Mouse (Mus musculus) CH12.LX (cell line): ENCODE data around the gene Avpr2. TPM values are rescaled to one million over a fixed set of nuclear protein-coding genes. Genes with fewer than 3 reads are reported as not detected.

Source experiments
- DNase-seq: peaks from one replicate; pipeline ENCODE4 v3.0.0-alpha.2; 2013; ENCODE audit errors: extremely low read depth
- H3K27ac ChIP-seq: 2 replicates; pipeline ENCODE4 v1.5.1; 2012; ENCODE audit warnings: low read depth, mild to moderate bottlenecking, control low read depth, moderate library complexity; ENCODE audit not compliant: insufficient read depth
- H3K27me3 ChIP-seq: replicated peaks from 2 replicates; pipeline ENCODE3; 2012; ENCODE audit warnings: inconsistent platforms
- H3K36me3 ChIP-seq, 2 experiments: replicated peaks in 1 of 2; 2 replicates each; pipeline versions ENCODE3 to v1.6.1; 2012; ENCODE audit warnings: inconsistent platforms in 1 of 2, low read length in 1 of 2, mild to moderate bottlenecking in 1 of 2, mixed read lengths in 1 of 2, moderate library complexity in 1 of 2; ENCODE audit not compliant: control insufficient read depth in 1 of 2, insufficient read depth in 1 of 2
- H3K4me1 ChIP-seq, 2 experiments: 2 replicates each; pipeline ENCODE4 v1.6.1; 2012; ENCODE audit warnings: inconsistent platforms in 1 of 2, moderate library complexity in 1 of 2; ENCODE audit not compliant: insufficient read depth in 2 of 2, control insufficient read depth in 1 of 2
- H3K4me2 ChIP-seq: 2 replicates; pipeline ENCODE4 v1.6.1; 2012; ENCODE audit warnings: low read depth, mild to moderate bottlenecking, control low read depth; ENCODE audit not compliant: poor library complexity, insufficient read depth, severe bottlenecking
- H3K4me3 ChIP-seq, 3 experiments: fragments of 150-350 bp in 1 of 3; sonication (generic) in 1 of 3; replicated peaks in 1 of 3; 2 replicates each; pipeline versions ENCODE3 to v1.5.1; 2011 to 2012; ENCODE audit warnings: low read depth in 2 of 3, low read length in 2 of 3, mild to moderate bottlenecking in 2 of 3, moderate library complexity in 2 of 3, control low read depth in 1 of 3, improper control_type of control experiment in 1 of 3, inconsistent platforms in 1 of 3, mixed read lengths in 1 of 3; ENCODE audit not compliant: poor library complexity in 1 of 3
- H3K79me2 ChIP-seq: replicated peaks from 2 replicates; pipeline ENCODE4 v1.6.1; 2012; ENCODE audit warnings: mild to moderate bottlenecking, moderate library complexity; ENCODE audit not compliant: control insufficient read depth, poor library complexity, insufficient read depth, severe bottlenecking; ENCODE audit errors: extremely low read depth
- H3K9ac ChIP-seq: 2 replicates; pipeline ENCODE4 v1.6.1; 2012; ENCODE audit warnings: low read depth, mild to moderate bottlenecking, control low read depth, moderate library complexity; ENCODE audit not compliant: insufficient read depth
- H3K9me3 ChIP-seq: replicated peaks from 2 replicates; pipeline ENCODE3; 2012; ENCODE audit warnings: low read length, inconsistent platforms, mixed read lengths
- E2F4 ChIP-seq: IDR thresholded peaks from 2 replicates; pipeline ENCODE4 v1.6.1; 2011; ENCODE audit warnings: low read depth, low read length, improper control_type of control experiment; ENCODE audit not compliant: insufficient replicate concordance
- ELF1 ChIP-seq: IDR thresholded peaks from 2 replicates; pipeline ENCODE4 v1.6.1; 2014; ENCODE audit warnings: low read depth, mild to moderate bottlenecking, inconsistent platforms, low read length, improper control_type of control experiment
- ETS1 ChIP-seq: conservative IDR thresholded peaks from 2 replicates; pipeline ENCODE4 v1.6.1; 2012; ENCODE audit warnings: low read depth, mild to moderate bottlenecking, inconsistent platforms, low read length, improper control_type of control experiment, moderate library complexity
- HCFC1 ChIP-seq: IDR thresholded peaks from 2 replicates; pipeline ENCODE4 v1.6.1; 2012; ENCODE audit warnings: low read depth, mild to moderate bottlenecking, inconsistent platforms, low read length, improper control_type of control experiment
- KAT2A ChIP-seq: IDR thresholded peaks from 2 replicates; pipeline ENCODE4 v1.6.1; 2012; ENCODE audit warnings: low read length, improper control_type of control experiment, inconsistent platforms; ENCODE audit not compliant: insufficient replicate concordance
- MAFK ChIP-seq: IDR thresholded peaks from 2 replicates; pipeline ENCODE4 v1.6.1; 2011; ENCODE audit warnings: low read length, improper control_type of control experiment; ENCODE audit not compliant: insufficient replicate concordance
- MAX ChIP-seq: IDR thresholded peaks from 2 replicates; pipeline ENCODE4 v1.6.1; 2011; ENCODE audit warnings: low read length, improper control_type of control experiment
- MEF2A ChIP-seq: IDR thresholded peaks from 2 replicates; pipeline ENCODE4 v1.6.1; 2014; ENCODE audit warnings: low read depth, mild to moderate bottlenecking, inconsistent platforms, low read length, improper control_type of control experiment, borderline replicate concordance
- MXI1 ChIP-seq: IDR thresholded peaks from 2 replicates; pipeline ENCODE4 v1.6.1; 2011; ENCODE audit warnings: mild to moderate bottlenecking, low read depth, low read length, improper control_type of control experiment
- NELFE ChIP-seq: IDR thresholded peaks from 2 replicates; pipeline ENCODE4 v1.6.1; 2011; ENCODE audit warnings: low read depth, low read length, improper control_type of control experiment
- NRF1 ChIP-seq: IDR thresholded peaks from 2 replicates; pipeline ENCODE4 v1.6.1; 2014; ENCODE audit warnings: low read depth, mild to moderate bottlenecking, inconsistent platforms, low read length, improper control_type of control experiment, moderate library complexity
- RCOR1 ChIP-seq: conservative IDR thresholded peaks from 2 replicates; pipeline ENCODE4 v1.6.1; 2012; ENCODE audit warnings: low read depth, mild to moderate bottlenecking, inconsistent platforms, low read length, improper control_type of control experiment
- UBTF ChIP-seq: IDR thresholded peaks from 2 replicates; pipeline ENCODE4 v1.6.1; 2012; ENCODE audit warnings: low read depth, mild to moderate bottlenecking, inconsistent platforms, low read length, improper control_type of control experiment, moderate library complexity
- ZKSCAN1 ChIP-seq: IDR thresholded peaks from 2 replicates; pipeline ENCODE4 v1.6.1; 2012; ENCODE audit warnings: low read depth, inconsistent platforms, low read length, improper control_type of control experiment, borderline replicate concordance
- ZNF384 ChIP-seq: IDR thresholded peaks from 2 replicates; pipeline ENCODE4 v1.6.1; 2012; ENCODE audit warnings: low read depth, low read length, improper control_type of control experiment, inconsistent platforms
- dilution Hi-C: fragments of 300-500 bp; cut with MboI; formaldehyde crosslinking; loops from 2 replicates; pipeline ENCODE4 v1.14.3; 2020; ENCODE audit warnings: low sequenced_read_pairs; ENCODE audit not compliant: extremely low pct_unique_long_range_greater_than_20kb, extremely low pct_ligation_motif_present
- in situ Hi-C: fragments of 300-500 bp; cut with MboI; formaldehyde crosslinking; loops from 3 replicates; pipeline ENCODE4 v1.14.3; 2019; ENCODE audit warnings: low sequenced_read_pairs, low pct_ligation_motif_present, low pct_unique_long_range_greater_than_20kb, mixed read lengths
- polyA plus RNA-seq: library from polyadenylated mRNA; unstranded; fragments of >175 nt; gene quantifications from 2 replicates; pipeline ENCODE4 v1.2.1, GENCODE M21; 2012; ENCODE audit warnings: low read depth; ENCODE audit not compliant: insufficient read length
- total RNA-seq, 2 experiments: library from RNA; depleted of rRNA; stranded (reverse); fragments of 300-350 nt in 1 of 2; fragments of >200 nt in 1 of 2; gene quantifications; 2 replicates each; pipeline ENCODE4 v1.2.3; 2012 to 2014

The Avpr2 gene
- total and polyA plus RNA-seq, 3 experiments: 0.20 to 0.34 TPM; not detected in 1

GRCm38 (mm10) chrX:73880194-73881035, 11.5 kb upstream of the Avpr2 start:
- no peak for TF ChIP-seq KAT2A
- no peak for TF ChIP-seq ZNF384
- TF ChIP-seq ELF1: no peak
- TF ChIP-seq UBTF: no peak
- Histone ChIP-seq H3K4me1 (peaks cover 0 to 8% of the 10 kb centered on the region in 2 experiments; a peak in 2 of 4 replicates), H3K27me3 (no peaks in the 10 kb centered on the region), H3K9ac (no peak overlapping the region), H3K27ac (no peak overlapping the region), H3K36me3 (no peaks in the 10 kb centered on the region), H3K4me2 (peak overlapping the region; percentile 73; the same call in 1 of the 2 replicates), H3K9me3 (no peaks in the 10 kb centered on the region), H3K79me2 (no peaks in the 10 kb centered on the region), H3K4me3 (peak overlapping the region in 1 of 3 experiments; percentile 57)
- DNase-seq: no peak
- dilution Hi-C loops: no loop called here
- in situ Hi-C loops: no loop called here

GRCm38 (mm10) chrX:73881036-73881427, 10.9 kb upstream of the Avpr2 start:
- H3K27me3 ChIP-seq: no peaks in the 10 kb centered on the region
- no peak for DNase-seq
- H3K79me2 ChIP-seq: no peaks in the 10 kb centered on the region
- TF ChIP-seq E2F4: no peak
- TF ChIP-seq HCFC1: no peak
- no peak for TF ChIP-seq NELFE
- no peak for TF ChIP-seq MAX
- no peak for TF ChIP-seq MAFK
- TF ChIP-seq UBTF: no peak
- no peak for TF ChIP-seq ETS1
- TF ChIP-seq KAT2A: no peak
- no peak for TF ChIP-seq ZKSCAN1
- TF ChIP-seq RCOR1: no peak
- no peak for TF ChIP-seq NRF1
- no peak for TF ChIP-seq MXI1
- no peak for TF ChIP-seq MEF2A
- H3K36me3 ChIP-seq: no peaks in the 10 kb centered on the region
- no peaks in the 10 kb centered on the region for H3K9me3 ChIP-seq
- 0 out of 2 replicates have a peak overlapping the region, but pooled peaks have one; percentile 73 for H3K4me2 ChIP-seq
- dilution Hi-C loops (no loop called here), in situ Hi-C loops (no loop called here)
- peaks cover 0 to 3% of the 10 kb centered on the region in 2 experiments; a peak in 2 of 4 replicates for H3K4me1 ChIP-seq
- no peak overlapping the region for H3K9ac ChIP-seq
- no peak overlapping the region for H3K27ac ChIP-seq
- no peak overlapping the region for H3K4me3 ChIP-seq
